Mouse (Mus musculus): ENCODE measurements around the gene Espl1. TPM values are rescaled to one million over a fixed set of nuclear protein-coding genes. Genes with fewer than 3 reads are reported as not detected.

Espl1 gene
- polyA plus RNA-seq, 1 experiment from 2014 or later = 7.0 TPM

- Histone ChIP-seq H3K27me3 (ENCODE audit: control insufficient read depth, insufficient read depth, low read length) (no peaks in the 10 kb centered on the region), H3K27ac (no peak overlapping the region), H3K4me2 (replicated peaks) (no peak overlapping the region), H3K4me3 (replicated peaks; ENCODE audit: low read length) (no peak overlapping the region), H3K9ac (no peak overlapping the region), H3K36me3 (replicated peaks; ENCODE audit: control insufficient read depth, insufficient read depth) (peaks cover 26% of the 10 kb centered on the region), H3K9me3 (ENCODE audit: control insufficient read depth, low read length) (no peaks in the 10 kb centered on the region), H3K4me1 (replicated peaks; ENCODE audit: control insufficient read depth, insufficient read depth, low read length) (peaks cover 9% of the 10 kb centered on the region)
- WGBS = 82% methylated on average over 3 of the region's 3 CpGs
- no peak for DNase-seq (ENCODE audit: low spot score)
- no peak for ATAC-seq (ENCODE audit: low FRiP score)
These were observed 12.4 kb upstream of the Espl1 start for GRCm38 (mm10) chr15:102283648-102284047.

- Histone ChIP-seq H3K27ac (no peak overlapping the region), H3K27me3 (ENCODE audit: control insufficient read depth, insufficient read depth, low read length) (no peaks in the 10 kb centered on the region), H3K4me1 (replicated peaks; ENCODE audit: control insufficient read depth, insufficient read depth, low read length) (no peaks in the 10 kb centered on the region), H3K4me2 (replicated peaks) (no peak overlapping the region), H3K9ac (no peak overlapping the region), H3K36me3 (replicated peaks; ENCODE audit: control insufficient read depth, insufficient read depth) (0 out of 2 replicates have a peak, but pooled peaks cover 7% of the 10 kb centered on the region), H3K4me3 (replicated peaks; ENCODE audit: low read length) (no peak overlapping the region), H3K9me3 (ENCODE audit: control insufficient read depth, low read length) (no peaks in the 10 kb centered on the region)
- ATAC-seq (ENCODE audit: low FRiP score) = no peak
- DNase-seq (ENCODE audit: low spot score) = peak; percentile 65
These were observed 8.7 kb upstream of the Espl1 start for GRCm38 (mm10) chr15:102287395-102287794.

- Histone ChIP-seq H3K27ac (no peak overlapping the region), H3K4me3 (replicated peaks; ENCODE audit: low read length) (peak overlapping the region; percentile 45), H3K9ac (peak overlapping the region; percentile 35; the same call in 1 of the 2 replicates), H3K9me3 (ENCODE audit: control insufficient read depth, low read length) (no peaks in the 10 kb centered on the region), H3K36me3 (replicated peaks; ENCODE audit: control insufficient read depth, insufficient read depth) (no peaks in the 10 kb centered on the region), H3K4me2 (replicated peaks) (peak overlapping the region; percentile 99), H3K27me3 (ENCODE audit: control insufficient read depth, insufficient read depth, low read length) (no peaks in the 10 kb centered on the region), H3K4me1 (replicated peaks; ENCODE audit: control insufficient read depth, insufficient read depth, low read length) (no peaks in the 10 kb centered on the region)
- no peak for DNase-seq (ENCODE audit: low spot score)
- ATAC-seq (ENCODE audit: low FRiP score) = no peak; the same call in 1 of the 2 replicates
- 5% methylated on average over 24 of the region's 24 CpGs for WGBS
These were observed 421 bp downstream of the Espl1 start for GRCm38 (mm10) chr15:102296368-102297006.

- 92% methylated on average over 6 of the region's 6 CpGs for WGBS
- ATAC-seq (ENCODE audit: low FRiP score) = no peak
- Histone ChIP-seq H3K4me2 (replicated peaks) (no peak overlapping the region), H3K27ac (no peak overlapping the region), H3K36me3 (replicated peaks; ENCODE audit: control insufficient read depth, insufficient read depth) (no peaks in the 10 kb centered on the region; the same call in none of the 2 replicates), H3K9ac (no peak overlapping the region), H3K9me3 (ENCODE audit: control insufficient read depth, low read length) (no peaks in the 10 kb centered on the region), H3K27me3 (ENCODE audit: control insufficient read depth, insufficient read depth, low read length) (no peaks in the 10 kb centered on the region), H3K4me1 (replicated peaks; ENCODE audit: control insufficient read depth, insufficient read depth, low read length) (no peaks in the 10 kb centered on the region), H3K4me3 (replicated peaks; ENCODE audit: low read length) (no peak overlapping the region)
- no peak for DNase-seq (ENCODE audit: low spot score)
These were observed 6.5 kb downstream of the Espl1 start for GRCm38 (mm10) chr15:102302542-102302941.

- ATAC-seq (ENCODE audit: low FRiP score) = no peak
- WGBS = 87% methylated on average over 9 of the region's 9 CpGs
- H3K4me3 ChIP-seq (replicated peaks; ENCODE audit: low read length) = no peak overlapping the region
- no peak overlapping the region for H3K27ac ChIP-seq
- DNase-seq (ENCODE audit: low spot score) = no peak
- H3K9me3 ChIP-seq (ENCODE audit: control insufficient read depth, low read length) = no peaks in the 10 kb centered on the region
- no peak overlapping the region for H3K4me2 ChIP-seq (replicated peaks)
- H3K9ac ChIP-seq = no peak overlapping the region
- H3K4me1 ChIP-seq (replicated peaks; ENCODE audit: control insufficient read depth, insufficient read depth, low read length) = no peaks in the 10 kb centered on the region
- peaks cover 3% of the 10 kb centered on the region for H3K36me3 ChIP-seq (replicated peaks; ENCODE audit: control insufficient read depth, insufficient read depth)
- H3K27me3 ChIP-seq (ENCODE audit: control insufficient read depth, insufficient read depth, low read length) = no peaks in the 10 kb centered on the region
These were observed 12.7 kb downstream of the Espl1 start for GRCm38 (mm10) chr15:102308717-102309116.

- ATAC-seq (ENCODE audit: low FRiP score) = no peak
- H3K27ac ChIP-seq = no peak overlapping the region
- DNase-seq (ENCODE audit: low spot score) = no peak
- no peak overlapping the region for H3K9ac ChIP-seq
- H3K27me3 ChIP-seq (ENCODE audit: control insufficient read depth, insufficient read depth, low read length) = no peaks in the 10 kb centered on the region
- H3K36me3 ChIP-seq (replicated peaks; ENCODE audit: control insufficient read depth, insufficient read depth) = peaks cover 11% of the 10 kb centered on the region; the same call in 1 of the 2 replicates
- no peak overlapping the region for H3K4me2 ChIP-seq (replicated peaks)
- H3K9me3 ChIP-seq (ENCODE audit: control insufficient read depth, low read length) = no peaks in the 10 kb centered on the region
- H3K4me3 ChIP-seq (replicated peaks; ENCODE audit: low read length) = no peak overlapping the region
- no peaks in the 10 kb centered on the region for H3K4me1 ChIP-seq (replicated peaks; ENCODE audit: control insufficient read depth, insufficient read depth, low read length)
- WGBS = 89% methylated on average over 10 of the region's 10 CpGs
These were observed 14.2 kb downstream of the Espl1 start for GRCm38 (mm10) chr15:102310074-102310845.

DNA sequence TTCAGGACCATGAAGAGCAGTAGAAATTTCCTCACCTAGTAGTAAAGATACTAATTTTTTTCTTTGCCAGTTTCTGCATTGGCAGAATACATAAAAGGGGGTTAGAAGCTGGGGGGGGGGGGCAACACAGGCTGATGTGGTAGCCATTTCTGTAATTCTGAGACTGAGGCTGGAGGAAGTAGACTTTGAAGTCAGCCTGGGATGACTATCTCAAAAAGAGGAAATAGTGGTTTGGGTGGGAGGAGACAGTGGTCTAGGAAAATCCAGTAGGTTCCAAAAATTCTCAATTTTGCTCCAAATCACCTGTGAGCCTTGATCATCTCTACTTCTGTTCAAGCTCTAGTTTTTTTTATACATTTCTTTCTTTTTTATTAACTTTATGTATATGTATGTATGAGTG lies 15.4 kb downstream of the Espl1 start:
- Histone ChIP-seq H3K4me3 (replicated peaks; ENCODE audit: low read length) (no peak overlapping the region), H3K36me3 (replicated peaks; ENCODE audit: control insufficient read depth, insufficient read depth) (0 out of 2 replicates have a peak, but pooled peaks cover 11% of the 10 kb centered on the region), H3K4me1 (replicated peaks; ENCODE audit: control insufficient read depth, insufficient read depth, low read length) (no peaks in the 10 kb centered on the region), H3K27me3 (ENCODE audit: control insufficient read depth, insufficient read depth, low read length) (no peaks in the 10 kb centered on the region), H3K27ac (no peak overlapping the region), H3K9me3 (ENCODE audit: control insufficient read depth, low read length) (no peaks in the 10 kb centered on the region), H3K4me2 (replicated peaks) (no peak overlapping the region), H3K9ac (no peak overlapping the region)
- no peak for DNase-seq (ENCODE audit: low spot score)
- no peak for ATAC-seq (ENCODE audit: low FRiP score)

GRCm38 (mm10) chr15:102315292-102315691 lies 19.2 kb downstream of the Espl1 start:
- Histone ChIP-seq H3K4me3 (replicated peaks; ENCODE audit: low read length) (no peak overlapping the region), H3K9ac (no peak overlapping the region), H3K36me3 (replicated peaks; ENCODE audit: control insufficient read depth, insufficient read depth) (0 out of 2 replicates have a peak, but pooled peaks cover 13% of the 10 kb centered on the region), H3K4me2 (replicated peaks) (no peak overlapping the region), H3K9me3 (ENCODE audit: control insufficient read depth, low read length) (no peaks in the 10 kb centered on the region), H3K27me3 (ENCODE audit: control insufficient read depth, insufficient read depth, low read length) (no peaks in the 10 kb centered on the region), H3K4me1 (replicated peaks; ENCODE audit: control insufficient read depth, insufficient read depth, low read length) (no peaks in the 10 kb centered on the region), H3K27ac (no peak overlapping the region)
- no peak for ATAC-seq (ENCODE audit: low FRiP score)
- 94% methylated on average over 8 of the region's 8 CpGs for WGBS
- no peak for DNase-seq (ENCODE audit: low spot score)

GRCm38 (mm10) chr15:102316263-102316662 lies 20.2 kb downstream of the Espl1 start:
- H3K27ac ChIP-seq = no peak overlapping the region
- DNase-seq (ENCODE audit: low spot score) = peak; percentile 64
- H3K27me3 ChIP-seq (ENCODE audit: control insufficient read depth, insufficient read depth, low read length) = no peaks in the 10 kb centered on the region
- peaks cover 18% of the 10 kb centered on the region; the same call in 1 of the 2 replicates for H3K36me3 ChIP-seq (replicated peaks; ENCODE audit: control insufficient read depth, insufficient read depth)
- no peak overlapping the region for H3K9ac ChIP-seq
- no peak overlapping the region for H3K4me2 ChIP-seq (replicated peaks)
- no peak for ATAC-seq (ENCODE audit: low FRiP score)
- WGBS = 92% methylated on average over 6 of the region's 6 CpGs
- H3K4me3 ChIP-seq (replicated peaks; ENCODE audit: low read length) = no peak overlapping the region
- no peaks in the 10 kb centered on the region for H3K4me1 ChIP-seq (replicated peaks; ENCODE audit: control insufficient read depth, insufficient read depth, low read length)
- H3K9me3 ChIP-seq (ENCODE audit: control insufficient read depth, low read length) = no peaks in the 10 kb centered on the region
